Mouse (Mus musculus) layer of hippocampus, adult 9-10 months (tissue): ENCODE measurements at regions not wholly inside any gene's neighbourhood (a gene's known extent, or its start where the extent isn't known, plus 50 kb on each side); places are given as distances from the start of the nearest gene placed in this dataset.

ENCODE experiments used
- DNase-seq: peaks from one replicate; pipeline ENCODE4 v3.0.0; 2022; ENCODE audit warnings: low spot score

GRCm38 (mm10) chr7:136541876-136542655, 352.3 kb upstream of the Mgmt start:
- no peak for DNase-seq

- no peak for DNase-seq
These were observed 351.5 kb upstream of the Mgmt start for GRCm38 (mm10) chr7:136542896-136543295.

GRCm38 (mm10) chr7:136547837-136548236, 346.6 kb upstream of the Mgmt start:
- no peak for DNase-seq

- DNase-seq = no peak
These were observed 338.0 kb upstream of the Mgmt start for GRCm38 (mm10) chr7:136556436-136556835.

GRCm38 (mm10) chr7:136559536-136559935, 334.9 kb upstream of the Mgmt start:
- DNase-seq = no peak

- no peak for DNase-seq
These were observed 323.5 kb upstream of the Mgmt start for GRCm38 (mm10) chr7:136570911-136571310.

- no peak for DNase-seq
These were observed 312.5 kb upstream of the Mgmt start for GRCm38 (mm10) chr7:136581896-136582295.

- no peak for DNase-seq
These were observed 310.1 kb upstream of the Mgmt start for GRCm38 (mm10) chr7:136584361-136584760.

GRCm38 (mm10) chr7:136588491-136588890, 305.9 kb upstream of the Mgmt start:
- DNase-seq = no peak

GRCm38 (mm10) chr7:136590947-136591346, 303.5 kb upstream of the Mgmt start:
- no peak for DNase-seq

GRCm38 (mm10) chr7:136607278-136608120, 286.9 kb upstream of the Mgmt start:
- no peak for DNase-seq

- DNase-seq = no peak
These were observed 280.9 kb upstream of the Mgmt start for GRCm38 (mm10) chr7:136613496-136613895.

- DNase-seq = no peak
These were observed 269.9 kb upstream of the Mgmt start for GRCm38 (mm10) chr7:136624496-136624895.

GRCm38 (mm10) chr7:136631089-136631488, 263.3 kb upstream of the Mgmt start:
- no peak for DNase-seq

- DNase-seq = no peak
These were observed 254.3 kb upstream of the Mgmt start for GRCm38 (mm10) chr7:136640160-136640559.

GRCm38 (mm10) chr7:136640771-136641170, 253.6 kb upstream of the Mgmt start:
- no peak for DNase-seq

- no peak for DNase-seq
These were observed 244.6 kb upstream of the Mgmt start for GRCm38 (mm10) chr7:136649796-136650195.

GRCm38 (mm10) chr7:136659930-136660329, 234.5 kb upstream of the Mgmt start:
- DNase-seq = no peak

- no peak for DNase-seq
These were observed 234.0 kb upstream of the Mgmt start for GRCm38 (mm10) chr7:136660401-136660800.

- no peak for DNase-seq
These were observed 229.9 kb upstream of the Mgmt start for GRCm38 (mm10) chr7:136664424-136665082.

- DNase-seq = no peak
These were observed 228.5 kb upstream of the Mgmt start for GRCm38 (mm10) chr7:136665901-136666300.

- no peak for DNase-seq
These were observed 227.7 kb upstream of the Mgmt start for GRCm38 (mm10) chr7:136666707-136667106.

- no peak for DNase-seq
These were observed 223.7 kb upstream of the Mgmt start for GRCm38 (mm10) chr7:136670675-136671074.
